Mouse (Mus musculus) limb, embryonic 14.5 days (tissue): Measurements from ENCODE around the gene Cbarp. TPM values are rescaled to one million over a fixed set of nuclear protein-coding genes. Genes with fewer than 3 reads are reported as not detected.

ENCODE experiments used
- ATAC-seq: fragments of 200-750 bp; cut with Nextera tagmentation; 2 replicates; pipeline ENCODE4 v1.8.0; 2017; ENCODE audit warnings: low read depth, moderate number of reproducible peaks, moderate TSS enrichment; ENCODE audit not compliant: low FRiP score
- DNase-seq: peaks from one replicate; pipeline ENCODE4 v3.0.0-alpha.2; 2015; ENCODE audit warnings: low spot score
- H3K27ac ChIP-seq: fragments of 300-500 bp; sonication (generic); replicated peaks from 2 replicates; pipeline ENCODE4 v1.5.1; 2014; ENCODE audit warnings: low read depth, mild to moderate bottlenecking, low read length, moderate library complexity, mixed read lengths
- H3K27me3 ChIP-seq: fragments of 300-500 bp; sonication (generic); 2 replicates; pipeline ENCODE4 v1.6.1; 2014; ENCODE audit warnings: low read length, mixed read lengths; ENCODE audit not compliant: control insufficient read depth, insufficient read depth
- H3K36me3 ChIP-seq: fragments of 300-500 bp; sonication (generic); 2 replicates; pipeline ENCODE4 v1.6.1; 2014; ENCODE audit warnings: mild to moderate bottlenecking, low read length, moderate library complexity, mixed read lengths; ENCODE audit not compliant: control insufficient read depth, insufficient read depth
- H3K4me1 ChIP-seq: fragments of 300-500 bp; sonication (generic); 2 replicates; pipeline ENCODE4 v1.6.1; 2014; ENCODE audit warnings: antibody characterized with exemption, low read length, mixed read lengths; ENCODE audit not compliant: control insufficient read depth, insufficient read depth
- H3K4me2 ChIP-seq: fragments of 300-500 bp; sonication (generic); replicated peaks from 2 replicates; pipeline ENCODE4 v1.6.1; 2014; ENCODE audit warnings: low read depth, mild to moderate bottlenecking, low read length, moderate library complexity; ENCODE audit not compliant: severe bottlenecking
- H3K4me3 ChIP-seq: fragments of 300-500 bp; sonication (generic); replicated peaks from 2 replicates; pipeline ENCODE4 v1.5.1; 2014; ENCODE audit warnings: low read length
- H3K9ac ChIP-seq: fragments of 300-500 bp; sonication (generic); 2 replicates; pipeline ENCODE4 v1.6.1; 2014; ENCODE audit warnings: mild to moderate bottlenecking, low read depth, low read length, moderate library complexity; ENCODE audit not compliant: severe bottlenecking
- H3K9me3 ChIP-seq: fragments of 300-500 bp; sonication (generic); 2 replicates; pipeline ENCODE4 v1.6.1; 2016; ENCODE audit warnings: low read length; ENCODE audit not compliant: control insufficient read depth
- POLR2A ChIP-seq: fragments of 200-500 bp; IDR thresholded peaks from 2 replicates; pipeline ENCODE4 v1.8.0; 2012; ENCODE audit warnings: inconsistent platforms, mild to moderate bottlenecking, moderate library complexity, borderline replicate concordance; ENCODE audit not compliant: insufficient read depth, insufficient read length; ENCODE audit errors: extremely low read depth
- WGBS: fragments of 180-500 bp; shearing (Covaris S2); extraction: QIAGEN DNeasy Blood & Tissue Kit; methylation state at CpG from one replicate; pipeline ENCODE4 v1.1.7; 2014; 5-methylcytosine and 5-hydroxymethylcytosine counted together
- polyA plus RNA-seq, 2 experiments: library from polyadenylated mRNA; depleted of rRNA in 1 of 2; stranded (reverse) in 1 of 2; unstranded in 1 of 2; fragments of >200 nt; fragmentation: Nextera tagmentation in 1 of 2; extraction: Ambion mirVana in 1 of 2; gene quantifications; 2 replicates each; pipeline versions ENCODE4 v1.2.1 to v1.2.3; 2012 to 2014

Gene Cbarp
- polyA plus RNA-seq, 2 experiments = 9.3 to 28.9 TPM

DNA sequence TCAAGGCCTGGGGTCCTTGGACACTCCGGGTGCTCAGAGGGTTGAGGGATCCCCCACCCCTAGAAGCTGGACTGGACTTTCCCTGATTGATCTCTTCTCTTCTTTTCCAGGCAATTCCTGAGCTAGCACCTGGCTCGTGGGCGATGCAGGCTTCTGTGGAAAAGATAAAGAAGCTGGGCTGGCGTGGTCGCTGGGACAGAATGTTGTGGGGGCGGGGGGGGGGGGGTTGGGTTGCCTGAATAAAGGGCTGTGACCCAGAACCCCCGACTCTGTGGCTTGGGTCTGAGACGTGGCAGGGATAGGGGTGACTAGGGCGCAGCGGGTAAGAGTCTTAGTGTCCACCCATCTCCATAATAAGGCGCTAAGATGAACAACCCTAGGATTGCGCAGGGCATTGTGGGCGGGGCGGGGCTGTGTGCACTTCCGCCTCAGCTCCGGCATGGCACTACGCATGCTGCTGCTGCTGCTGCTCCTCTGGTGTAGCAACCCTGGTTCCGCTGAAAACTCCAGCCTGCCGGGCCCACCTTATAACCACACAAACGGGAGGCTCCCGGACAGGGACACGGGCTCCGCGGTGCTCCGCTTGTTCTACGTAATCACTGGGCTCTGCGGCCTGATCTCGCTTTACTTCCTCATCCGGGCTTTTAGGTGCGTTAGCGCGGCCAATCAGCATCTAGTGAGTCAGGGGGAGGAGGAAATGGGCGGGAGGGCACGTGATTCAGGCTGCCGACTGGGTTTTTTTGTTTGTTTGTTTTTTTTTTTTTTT, 32.1 kb upstream of the Cbarp start, which contains the start of gene 1600002K03Rik:
Gene 1600002K03Rik (plus strand): TSS at position 418 of the 766 bp plus-strand sequence.
- WGBS = 9% methylated on average over 34 of the region's 35 CpGs
- Histone ChIP-seq H3K27ac (peak within 1 kb of the TSS; percentile 55), H3K4me3 (peak within 1 kb of the TSS; percentile 52), H3K4me1 (peaks cover 15% of the 10 kb centered on the region), H3K4me2 (peak within 1 kb of the TSS; percentile 63), H3K36me3 (peaks cover 28% of the 10 kb centered on the region), H3K27me3 (no peaks in the 10 kb centered on the region), H3K9ac (peak within 1 kb of the TSS; percentile 56), H3K9me3 (no peaks in the 10 kb centered on the region)
- peak; percentile 77 for ATAC-seq
- DNase-seq = peak; percentile 93
- peak; percentile 26; the same call in 1 of the 2 replicates for TF ChIP-seq POLR2A

- Histone ChIP-seq H3K27me3 (no peaks in the 10 kb centered on the region), H3K27ac (peak overlapping the region; percentile 55; the same call in 1 of the 2 replicates), H3K4me2 (peak overlapping the region; percentile 63; the same call in 1 of the 2 replicates), H3K36me3 (peaks cover 28% of the 10 kb centered on the region), H3K9me3 (no peaks in the 10 kb centered on the region), H3K4me1 (peaks cover 18% of the 10 kb centered on the region), H3K9ac (no peak overlapping the region), H3K4me3 (no peak overlapping the region)
- ATAC-seq (no peak), DNase-seq (no peak)
- TF ChIP-seq POLR2A = no peak
- 81% methylated on average over 45 of the region's 45 CpGs for WGBS
Observed at GRCm38 (mm10) chr10:80171760-80172526, 31.3 kb upstream of the Cbarp start.

- H3K4me3 ChIP-seq = no peak overlapping the region
- TF ChIP-seq POLR2A = no peak
- H3K27ac ChIP-seq = no peak overlapping the region
- H3K36me3 ChIP-seq = peaks cover 28% of the 10 kb centered on the region
- DNase-seq = no peak
- no peaks in the 10 kb centered on the region for H3K27me3 ChIP-seq
- peaks cover 22% of the 10 kb centered on the region for H3K4me1 ChIP-seq
- 94% methylated on average over 15 of the region's 15 CpGs for WGBS
- H3K9ac ChIP-seq = no peak overlapping the region
- no peaks in the 10 kb centered on the region for H3K9me3 ChIP-seq
- H3K4me2 ChIP-seq = no peak overlapping the region
- no peak for ATAC-seq
Observed at GRCm38 (mm10) chr10:80171252-80171651, 30.6 kb upstream of the Cbarp start.

DNA sequence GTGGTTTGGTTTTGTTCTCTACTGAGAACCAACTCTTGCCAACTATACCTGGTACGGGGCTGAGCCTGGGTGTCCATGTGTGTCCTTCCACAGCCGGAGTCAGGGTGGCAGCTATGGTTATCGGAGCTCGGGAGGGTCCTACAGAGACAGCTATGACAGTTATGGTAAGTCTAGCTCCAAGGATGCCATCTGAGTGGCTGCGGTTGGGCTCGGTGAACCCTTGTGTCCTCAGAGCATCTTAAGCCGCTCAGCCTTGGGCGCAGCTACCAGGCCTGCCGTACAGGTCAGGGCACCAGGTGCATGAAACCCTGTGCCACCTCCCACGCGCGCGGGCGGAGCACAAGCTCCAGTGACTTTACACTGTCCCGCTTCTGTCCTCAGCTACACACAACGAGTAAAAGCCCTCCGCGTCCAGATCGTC, 30.0 kb upstream of the Cbarp start:
- TF ChIP-seq POLR2A = no peak
- ATAC-seq (no peak), DNase-seq (no peak)
- H3K4me2 ChIP-seq = no peak overlapping the region
- H3K36me3 ChIP-seq = peaks cover 28% of the 10 kb centered on the region
- WGBS = 95% methylated on average over 19 of the region's 19 CpGs
- H3K9ac ChIP-seq = no peak overlapping the region
- H3K4me3 ChIP-seq = no peak overlapping the region
- no peaks in the 10 kb centered on the region for H3K27me3 ChIP-seq
- H3K4me1 ChIP-seq = peaks cover 24% of the 10 kb centered on the region
- no peaks in the 10 kb centered on the region for H3K9me3 ChIP-seq
- no peak overlapping the region for H3K27ac ChIP-seq

GRCm38 (mm10) chr10:80170052-80170451, 29.4 kb upstream of the Cbarp start:
- no peak overlapping the region for H3K9ac ChIP-seq

More at GRCm38 (mm10) chr10:80170052-80170451, 29.4 kb upstream of the Cbarp start:
- Histone ChIP-seq H3K4me2 (no peak overlapping the region), H3K27me3 (no peaks in the 10 kb centered on the region), H3K27ac (no peak overlapping the region), H3K9me3 (no peaks in the 10 kb centered on the region), H3K36me3 (peaks cover 28% of the 10 kb centered on the region), H3K4me3 (no peak overlapping the region), H3K4me1 (peaks cover 29% of the 10 kb centered on the region)
- ATAC-seq (no peak), DNase-seq (no peak)
- TF ChIP-seq POLR2A = no peak
- 93% methylated on average over 16 of the region's 16 CpGs for WGBS
